Mouse (Mus musculus): ENCODE measurements around the gene Mog. TPM values are rescaled to one million over a fixed set of nuclear protein-coding genes. Genes with fewer than 3 reads are reported as not detected.

Gene Mog
- polyA plus RNA-seq, 1 experiment, result 0.04 TPM

GRCm38 (mm10) chr17:37050399-37050798 lies 27.2 kb upstream of the Mog start:
- no peaks in the 10 kb centered on the region for H3K27me3 ChIP-seq (ENCODE audit: control insufficient read depth, insufficient read depth, insufficient read length)
- H3K36me3 ChIP-seq (ENCODE audit: control insufficient read depth, insufficient read depth), result no peaks in the 10 kb centered on the region
- H3K4me3 ChIP-seq, result no peak overlapping the region
- no peaks in the 10 kb centered on the region for H3K79me2 ChIP-seq (ENCODE audit: control insufficient read depth, insufficient read depth)
- H3K4me2 ChIP-seq (ENCODE audit: low read depth), result no peak overlapping the region
- H3ac ChIP-seq (ENCODE audit: control insufficient read depth, insufficient read length), result no peak overlapping the region
- TF ChIP-seq SRF (IDR thresholded peaks at IDR 0.05; ENCODE audit: control insufficient read depth, insufficient read length, low read depth), result no peak

GRCm38 (mm10) chr17:37049570-37050310 lies 26.5 kb upstream of the Mog start:
- H3ac ChIP-seq (ENCODE audit: control insufficient read depth, insufficient read length), result no peak overlapping the region
- no peaks in the 10 kb centered on the region for H3K36me3 ChIP-seq (ENCODE audit: control insufficient read depth, insufficient read depth)
- no peak overlapping the region for H3K4me3 ChIP-seq
- H3K79me2 ChIP-seq (ENCODE audit: control insufficient read depth, insufficient read depth), result no peaks in the 10 kb centered on the region
- no peak for TF ChIP-seq E2F4 (IDR thresholded peaks at IDR 0.05; ENCODE audit: insufficient read depth)
- no peak for TF ChIP-seq MYOD1 (IDR thresholded peaks at IDR 0.05; ENCODE audit: control insufficient read depth in 1 of 3, insufficient read length in 2 of 3, low read depth in 2 of 3)
- no peak for TF ChIP-seq MYOG (IDR thresholded peaks at IDR 0.05; ENCODE audit: control insufficient read depth in 1 of 3, insufficient read depth in 1 of 3, insufficient read length in 2 of 3, low read depth in 2 of 3)
- no peak for TF ChIP-seq TCF12 (IDR thresholded peaks at IDR 0.05; ENCODE audit: insufficient read depth, poor library complexity, severe bottlenecking)
- no peak for TF ChIP-seq TCF3 (IDR thresholded peaks at IDR 0.05; ENCODE audit: insufficient read length, low read depth)
- TF ChIP-seq USF1 (IDR thresholded peaks at IDR 0.05; ENCODE audit: low read depth), result no peak
- no peak for TF ChIP-seq REST (IDR thresholded peaks at IDR 0.05; ENCODE audit: insufficient read depth, insufficient read length)
- TF ChIP-seq POLR2AphosphoS2 (IDR thresholded peaks at IDR 0.05; ENCODE audit: insufficient read length, low read depth), result no peak
- no peaks in the 10 kb centered on the region for H3K27me3 ChIP-seq (ENCODE audit: control insufficient read depth, insufficient read depth, insufficient read length)
- no peak overlapping the region for H3K4me2 ChIP-seq (ENCODE audit: low read depth)

GRCm38 (mm10) chr17:37048383-37048782 lies 25.2 kb upstream of the Mog start:
- Histone ChIP-seq H3ac (ENCODE audit: control insufficient read depth, insufficient read length) (no peak overlapping the region), H3K79me2 (ENCODE audit: control insufficient read depth, insufficient read depth) (no peaks in the 10 kb centered on the region), H3K4me2 (ENCODE audit: low read depth) (no peak overlapping the region), H3K27me3 (ENCODE audit: control insufficient read depth, insufficient read depth, insufficient read length) (no peaks in the 10 kb centered on the region), H3K36me3 (ENCODE audit: control insufficient read depth, insufficient read depth) (no peaks in the 10 kb centered on the region), H3K4me3 (no peak overlapping the region)
- TF ChIP-seq POLR2A (IDR thresholded peaks at IDR 0.05; ENCODE audit: insufficient read length, low read depth), result no peak
- TF ChIP-seq USF1 (IDR thresholded peaks at IDR 0.05; ENCODE audit: low read depth), result no peak
- TF ChIP-seq MAX (IDR thresholded peaks at IDR 0.05; ENCODE audit: low read depth), result no peak
- TF ChIP-seq MYOG (IDR thresholded peaks at IDR 0.05; ENCODE audit: control insufficient read depth in 1 of 3, insufficient read depth in 1 of 3, insufficient read length in 2 of 3, low read depth in 2 of 3), result no peak
- no peak for TF ChIP-seq MYOD1 (IDR thresholded peaks at IDR 0.05; ENCODE audit: control insufficient read depth in 1 of 3, insufficient read length in 2 of 3, low read depth in 2 of 3)

GRCm38 (mm10) chr17:37047981-37048380 lies 24.8 kb upstream of the Mog start:
- Histone ChIP-seq H3K27me3 (ENCODE audit: control insufficient read depth, insufficient read depth, insufficient read length) (no peaks in the 10 kb centered on the region), H3ac (ENCODE audit: control insufficient read depth, insufficient read length) (no peak overlapping the region), H3K4me3 (no peak overlapping the region), H3K79me2 (ENCODE audit: control insufficient read depth, insufficient read depth) (no peaks in the 10 kb centered on the region), H3K4me2 (ENCODE audit: low read depth) (no peak overlapping the region), H3K36me3 (ENCODE audit: control insufficient read depth, insufficient read depth) (no peaks in the 10 kb centered on the region)
- TF ChIP-seq MAX (IDR thresholded peaks at IDR 0.05; ENCODE audit: low read depth) (no peak), REST (IDR thresholded peaks at IDR 0.05; ENCODE audit: insufficient read depth, insufficient read length) (no peak), E2F4 (IDR thresholded peaks at IDR 0.05; ENCODE audit: insufficient read depth) (no peak), CEBPB (IDR thresholded peaks at IDR 0.05; ENCODE audit: insufficient read depth, poor library complexity, severe bottlenecking) (no peak), POLR2A (IDR thresholded peaks at IDR 0.05; ENCODE audit: insufficient read length, low read depth) (no peak), TCF3 (IDR thresholded peaks at IDR 0.05; ENCODE audit: insufficient read length, low read depth) (no peak), SRF (IDR thresholded peaks at IDR 0.05; ENCODE audit: control insufficient read depth, insufficient read length, low read depth) (no peak), MYOG (IDR thresholded peaks at IDR 0.05; ENCODE audit: control insufficient read depth in 1 of 3, insufficient read depth in 1 of 3, insufficient read length in 2 of 3, low read depth in 2 of 3) (no peak), TCF12 (IDR thresholded peaks at IDR 0.05; ENCODE audit: insufficient read depth, poor library complexity, severe bottlenecking) (no peak), MYOD1 (IDR thresholded peaks at IDR 0.05; ENCODE audit: control insufficient read depth in 1 of 3, insufficient read length in 2 of 3, low read depth in 2 of 3) (no peak), USF1 (IDR thresholded peaks at IDR 0.05; ENCODE audit: low read depth) (no peak), POLR2AphosphoS2 (IDR thresholded peaks at IDR 0.05; ENCODE audit: insufficient read length, low read depth) (no peak)

GRCm38 (mm10) chr17:37047332-37047976 lies 24.3 kb upstream of the Mog start:
- H3K4me3 ChIP-seq, result peak overlapping the region; percentile 47
- no peak for TF ChIP-seq USF1 (IDR thresholded peaks at IDR 0.05; ENCODE audit: low read depth)
- TF ChIP-seq E2F4 (IDR thresholded peaks at IDR 0.05; ENCODE audit: insufficient read depth), result no peak
- no peak for TF ChIP-seq CEBPB (IDR thresholded peaks at IDR 0.05; ENCODE audit: insufficient read depth, poor library complexity, severe bottlenecking)
- no peaks in the 10 kb centered on the region for H3K79me2 ChIP-seq (ENCODE audit: control insufficient read depth, insufficient read depth)
- H3K36me3 ChIP-seq (ENCODE audit: control insufficient read depth, insufficient read depth), result no peaks in the 10 kb centered on the region
- H3K27me3 ChIP-seq (ENCODE audit: control insufficient read depth, insufficient read depth, insufficient read length), result no peaks in the 10 kb centered on the region
- no peak overlapping the region for H3K4me2 ChIP-seq (ENCODE audit: low read depth)
- H3ac ChIP-seq (ENCODE audit: control insufficient read depth, insufficient read length), result no peak overlapping the region
